Mouse (Mus musculus) heart, adult 8-10 months (tissue): ENCODE measurements at regions not wholly inside any gene's neighbourhood (a gene's known extent, or its start where the extent isn't known, plus 50 kb on each side); places are given as distances from the start of the nearest gene placed in this dataset.

Experiments
- DNase-seq: peaks from one replicate; pipeline ENCODE4 v3.0.0; 2022; ENCODE audit warnings: low spot score

DNA sequence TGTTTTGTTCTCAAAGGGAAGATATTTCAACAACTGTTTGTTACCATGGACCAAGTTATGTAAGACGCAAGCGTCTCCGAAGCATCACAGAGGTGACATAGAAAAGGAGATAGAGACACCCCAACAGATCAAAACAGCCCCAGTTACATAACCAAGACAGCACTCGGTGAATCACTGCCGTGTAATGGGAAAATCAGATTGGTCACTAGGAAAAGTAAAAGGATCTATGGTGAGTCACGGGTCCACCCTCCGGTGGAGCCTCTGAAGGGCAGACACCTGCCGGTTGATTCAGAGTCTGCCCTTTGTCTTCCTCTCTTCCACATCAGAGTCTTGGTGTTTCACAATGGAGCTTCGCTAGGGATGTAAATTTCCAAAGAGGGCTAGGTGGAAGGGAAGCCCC lies 62.9 kb upstream of the Odc1 start:
- no peak for DNase-seq

DNA sequence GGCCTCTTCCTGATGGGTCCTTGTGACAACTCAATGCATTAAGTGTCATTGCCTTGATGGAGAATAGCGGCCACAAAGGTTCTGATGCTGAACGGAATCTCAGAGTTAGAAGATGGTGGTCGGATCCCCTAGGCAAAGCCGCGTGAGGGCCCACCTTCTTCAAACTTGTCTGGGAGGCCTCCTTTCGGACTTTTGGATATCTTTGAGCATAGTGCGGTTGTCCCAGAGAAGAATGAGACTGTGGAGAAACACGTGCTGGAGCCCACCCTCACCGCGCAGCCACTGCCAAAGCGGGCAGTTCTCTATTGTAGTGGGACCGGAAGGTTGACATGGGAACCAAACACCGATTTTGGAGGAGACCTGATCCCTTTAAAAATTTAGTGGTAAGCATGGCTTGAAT lies 62.4 kb upstream of the Odc1 start:
- no peak for DNase-seq

DNA sequence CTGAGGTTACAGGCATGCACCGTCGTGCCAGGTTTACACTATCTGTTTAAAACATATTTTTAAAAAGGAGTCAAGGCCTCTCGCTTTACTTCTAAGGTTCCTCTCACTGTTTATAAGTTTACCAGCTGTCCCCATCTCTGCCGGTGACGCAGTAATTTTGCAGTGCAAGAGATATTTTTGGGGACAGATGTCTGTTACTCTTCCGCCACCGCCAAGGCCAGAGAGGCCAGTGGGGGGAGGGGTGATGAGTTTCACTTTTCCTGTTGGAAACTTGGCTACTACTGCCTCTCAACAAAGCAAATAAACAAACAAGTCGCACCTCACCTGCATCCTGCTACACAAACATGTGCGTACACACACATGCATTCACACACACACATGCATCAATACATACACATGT lies 60.1 kb upstream of the Odc1 start:
- peak; percentile 69 for DNase-seq

DNA sequence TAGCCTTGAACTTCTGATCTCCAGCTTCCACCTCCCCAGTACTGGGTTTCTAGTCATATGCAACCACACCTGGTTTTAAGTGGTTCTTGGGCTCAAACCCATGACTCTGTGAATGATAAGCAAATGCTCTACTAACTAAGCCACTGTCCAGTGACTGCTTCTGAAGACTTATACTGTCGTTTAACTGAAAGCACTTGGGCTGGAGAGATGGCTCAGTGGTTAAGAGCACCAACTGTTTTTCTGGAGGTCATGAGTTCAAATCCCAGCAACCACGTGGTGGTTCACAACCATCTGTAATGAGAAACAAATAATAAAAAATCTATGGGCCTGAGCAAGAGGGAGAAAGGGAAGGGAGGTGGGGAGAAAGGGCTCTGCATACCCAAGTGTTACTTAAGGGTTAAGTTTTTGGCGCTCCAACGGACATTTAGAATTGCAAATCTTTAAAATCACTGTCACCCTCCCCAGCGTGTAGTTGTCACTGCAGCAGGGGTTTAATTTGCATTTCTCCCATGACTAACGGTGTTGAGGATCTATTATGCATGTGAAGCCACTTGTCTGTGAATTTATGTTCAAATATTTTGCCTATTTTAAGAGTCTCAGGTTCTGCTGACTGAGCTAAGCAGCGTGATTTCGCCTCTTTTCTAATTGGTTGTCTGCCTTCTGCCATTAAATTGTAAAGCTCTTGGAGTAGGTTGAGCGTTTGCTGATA lies 58.4 kb upstream of the Odc1 start:
- DNase-seq, result no peak

DNA sequence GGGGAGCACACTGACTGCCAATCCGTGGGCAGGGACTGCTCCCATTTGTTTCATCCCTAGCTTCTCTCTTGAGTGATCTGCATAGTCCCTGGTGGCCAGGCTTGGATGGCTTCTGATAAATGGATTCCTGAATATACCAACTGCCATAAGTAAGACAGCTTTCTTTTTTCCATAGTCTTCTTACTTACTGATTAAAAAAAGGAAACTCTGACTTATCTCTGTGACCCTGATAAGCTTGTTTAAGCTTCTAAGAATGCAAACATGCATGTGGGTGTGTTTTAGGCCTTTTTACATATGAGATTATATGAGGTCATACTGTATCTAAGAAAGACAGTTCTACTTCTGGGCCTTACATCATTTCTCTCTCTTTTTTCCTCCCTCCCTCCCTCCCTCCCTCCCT lies 57.3 kb upstream of the Odc1 start:
- no peak for DNase-seq

GRCm38 (mm10) chr12:17488203-17488602 lies 56.4 kb upstream of the Odc1 start:
- DNase-seq, result no peak

DNA sequence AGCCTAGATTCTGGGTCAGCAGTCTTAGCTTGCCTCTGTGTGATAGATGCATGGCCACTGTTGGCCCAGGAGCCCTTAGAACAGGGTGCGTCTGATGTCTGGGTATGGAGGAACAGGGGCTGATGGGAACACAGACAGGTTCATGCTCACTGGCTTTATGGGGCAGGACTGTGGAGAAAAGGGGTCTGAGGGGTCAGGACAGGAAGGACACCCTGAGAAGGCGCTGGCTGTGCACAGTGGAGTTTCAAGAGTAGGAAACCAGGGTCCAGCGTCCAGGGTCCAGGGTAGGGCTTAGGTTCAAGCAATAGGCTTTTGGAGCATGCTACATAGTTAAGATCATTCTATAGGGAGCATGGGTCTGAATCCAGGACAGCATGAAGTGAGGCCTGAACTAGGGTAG lies 54.6 kb upstream of the Odc1 start:
- DNase-seq, result no peak

DNA sequence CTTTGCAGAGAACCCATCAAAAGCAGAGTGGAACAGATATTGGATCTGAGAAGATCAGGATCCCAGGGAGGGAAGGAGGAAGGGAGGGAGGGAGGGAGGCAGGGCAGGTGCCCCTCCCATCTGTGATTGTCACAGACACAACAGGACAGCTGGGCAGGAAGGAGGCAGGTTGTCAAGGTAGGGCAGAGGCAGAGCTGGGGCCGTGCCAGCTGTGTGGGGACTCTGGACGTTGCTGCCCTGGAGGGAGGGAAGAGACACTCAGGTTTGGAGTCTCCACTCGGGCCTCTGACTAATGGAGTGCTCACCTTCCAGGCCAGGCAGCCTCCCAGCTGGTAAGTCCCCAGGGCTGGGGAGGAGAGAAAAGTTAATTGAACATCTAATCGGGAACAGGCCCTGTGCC lies 52.0 kb upstream of the Odc1 start:
- DNase-seq, result no peak

- no peak for DNase-seq
Measured at GRCm38 (mm10) chr12:17493053-17493452, 51.5 kb upstream of the Odc1 start.

- no peak for DNase-seq
Measured at GRCm38 (mm10) chr12:17493810-17494209, 50.8 kb upstream of the Odc1 start.
